Mouse (Mus musculus): ENCODE data around the gene Gpr183. TPM values are rescaled to one million over a fixed set of nuclear protein-coding genes. Genes with fewer than 3 reads are reported as not detected.

The Gpr183 gene
- polyA plus RNA-seq, 1 experiment from 2014 or later: 1.7 TPM

GRCm38 (mm10) chr14:122002224-122002623 lies 37.2 kb upstream of the Gpr183 start:
- peaks cover 6% of the 10 kb centered on the region; the same call in 1 of the 2 replicates for H3K4me1 ChIP-seq (ENCODE audit: control insufficient read depth, low read depth, low read length)
- H3K9me3 ChIP-seq (replicated peaks; ENCODE audit: control insufficient read depth, low read length): no peaks in the 10 kb centered on the region
- no peak overlapping the region for H3K9ac ChIP-seq (ENCODE audit: low read depth, low read length)
- H3K4me3 ChIP-seq (ENCODE audit: low read depth, low read length): no peak overlapping the region
- no peak overlapping the region for H3K27ac ChIP-seq (ENCODE audit: low read length)
- H3K27me3 ChIP-seq (ENCODE audit: control insufficient read depth, insufficient read depth, low read depth, low read length): no peaks in the 10 kb centered on the region
- H3K4me2 ChIP-seq (ENCODE audit: low read depth, low read length): no peak overlapping the region
- no peaks in the 10 kb centered on the region for H3K36me3 ChIP-seq (ENCODE audit: control insufficient read depth, insufficient read depth)
- WGBS (ENCODE audit: insufficient replicate concordance): 62% methylated on average over 7 of the region's 7 CpGs
- no peak for ATAC-seq (ENCODE audit: low read depth)

DNA sequence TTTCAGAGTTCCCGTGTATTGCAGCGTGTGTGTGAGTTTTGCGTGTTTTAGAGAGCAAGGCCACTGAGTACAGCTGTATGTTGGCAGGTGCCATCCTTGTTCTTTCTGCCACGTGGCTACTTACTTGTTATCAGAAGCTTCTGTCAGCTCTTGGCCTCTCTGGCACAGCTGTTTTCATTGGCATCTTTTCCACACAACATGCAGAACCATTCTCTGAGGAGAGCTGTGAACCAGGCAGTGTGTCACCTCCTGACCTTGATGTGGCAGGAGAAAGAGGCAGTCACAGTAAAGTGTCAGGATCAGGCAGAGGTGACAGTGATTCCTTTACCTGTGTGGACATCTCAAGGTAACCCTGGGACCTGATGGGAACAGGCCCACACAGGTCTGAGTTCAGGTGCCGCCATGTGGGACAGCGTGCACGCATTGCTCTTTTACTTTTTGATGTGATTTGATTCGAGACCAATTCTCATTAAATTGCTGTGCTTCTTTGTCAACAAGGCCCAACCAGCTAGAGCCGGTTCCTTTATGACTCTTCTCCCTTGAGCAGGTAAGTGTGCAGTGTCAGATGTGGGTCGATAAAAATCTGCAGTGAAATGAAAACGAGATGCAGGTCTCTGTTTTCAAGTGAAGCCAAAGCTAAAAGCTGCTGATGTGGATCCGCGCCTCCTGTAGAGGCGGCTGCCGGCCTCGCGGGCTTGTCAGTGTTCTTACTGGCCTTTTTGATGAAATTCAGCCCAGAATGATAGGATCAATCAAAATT lies 35.5 kb upstream of the Gpr183 start:
- 81% methylated on average over 17 of the region's 17 CpGs for WGBS (ENCODE audit: insufficient replicate concordance)
- no peak overlapping the region for H3K9ac ChIP-seq (ENCODE audit: low read depth, low read length)
- H3K4me3 ChIP-seq (ENCODE audit: low read depth, low read length): no peak overlapping the region
- no peak overlapping the region for H3K27ac ChIP-seq (ENCODE audit: low read length)
- H3K9me3 ChIP-seq (replicated peaks; ENCODE audit: control insufficient read depth, low read length): no peaks in the 10 kb centered on the region
- no peak overlapping the region for H3K4me2 ChIP-seq (ENCODE audit: low read depth, low read length)
- H3K4me1 ChIP-seq (ENCODE audit: control insufficient read depth, low read depth, low read length): peaks cover 6% of the 10 kb centered on the region; the same call in 1 of the 2 replicates
- H3K36me3 ChIP-seq (ENCODE audit: control insufficient read depth, insufficient read depth): no peaks in the 10 kb centered on the region
- no peaks in the 10 kb centered on the region for H3K27me3 ChIP-seq (ENCODE audit: control insufficient read depth, insufficient read depth, low read depth, low read length)
- ATAC-seq (ENCODE audit: low read depth): no peak

- 71% methylated on average over 8 of the region's 8 CpGs for WGBS (ENCODE audit: insufficient replicate concordance)
- no peaks in the 10 kb centered on the region for H3K27me3 ChIP-seq (ENCODE audit: control insufficient read depth, insufficient read depth, low read depth, low read length)
- H3K9ac ChIP-seq (ENCODE audit: low read depth, low read length): no peak overlapping the region
- H3K4me2 ChIP-seq (ENCODE audit: low read depth, low read length): no peak overlapping the region
- no peaks in the 10 kb centered on the region for H3K9me3 ChIP-seq (replicated peaks; ENCODE audit: control insufficient read depth, low read length)
- no peak overlapping the region for H3K4me3 ChIP-seq (ENCODE audit: low read depth, low read length)
- H3K27ac ChIP-seq (ENCODE audit: low read length): no peak overlapping the region
- ATAC-seq (ENCODE audit: low read depth): no peak
- H3K4me1 ChIP-seq (ENCODE audit: control insufficient read depth, low read depth, low read length): peaks cover 8% of the 10 kb centered on the region; the same call in 1 of the 2 replicates
- no peaks in the 10 kb centered on the region for H3K36me3 ChIP-seq (ENCODE audit: control insufficient read depth, insufficient read depth)
Observed at GRCm38 (mm10) chr14:121999455-121999854, 34.5 kb upstream of the Gpr183 start.

DNA sequence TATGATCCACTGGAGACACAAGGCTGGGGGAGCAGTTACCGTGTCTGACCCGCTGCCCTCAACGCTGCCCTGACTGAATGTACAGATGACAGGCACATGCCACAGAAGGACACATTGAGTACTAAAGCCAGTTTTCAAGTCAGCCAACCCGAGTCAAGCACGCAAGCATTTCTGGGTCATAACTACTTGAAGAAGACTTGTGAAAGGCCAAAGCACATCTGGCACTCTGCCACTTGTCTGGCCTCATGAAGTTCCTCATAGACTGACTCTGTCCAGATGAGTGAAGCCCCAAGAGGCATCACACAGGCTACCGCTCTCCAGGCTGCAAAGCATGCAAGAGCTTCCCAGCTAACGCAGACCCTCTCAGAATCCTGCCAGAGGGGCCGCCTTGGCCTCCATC lies 31.8 kb upstream of the Gpr183 start:
- no peaks in the 10 kb centered on the region for H3K27me3 ChIP-seq (ENCODE audit: control insufficient read depth, insufficient read depth, low read depth, low read length)
- 82% methylated on average over 8 of the region's 8 CpGs for WGBS (ENCODE audit: insufficient replicate concordance)
- no peak overlapping the region for H3K27ac ChIP-seq (ENCODE audit: low read length)
- no peaks in the 10 kb centered on the region for H3K36me3 ChIP-seq (ENCODE audit: control insufficient read depth, insufficient read depth)
- no peak overlapping the region for H3K4me3 ChIP-seq (ENCODE audit: low read depth, low read length)
- H3K4me1 ChIP-seq (ENCODE audit: control insufficient read depth, low read depth, low read length): peaks cover 3% of the 10 kb centered on the region; the same call in 1 of the 2 replicates
- no peaks in the 10 kb centered on the region for H3K9me3 ChIP-seq (replicated peaks; ENCODE audit: control insufficient read depth, low read length)
- no peak for ATAC-seq (ENCODE audit: low read depth)
- no peak overlapping the region for H3K9ac ChIP-seq (ENCODE audit: low read depth, low read length)
- no peak overlapping the region for H3K4me2 ChIP-seq (ENCODE audit: low read depth, low read length)

- H3K27ac ChIP-seq (ENCODE audit: low read length): no peak overlapping the region
- H3K4me3 ChIP-seq (ENCODE audit: low read depth, low read length): no peak overlapping the region
- peaks cover 4% of the 10 kb centered on the region; the same call in 1 of the 2 replicates for H3K4me1 ChIP-seq (ENCODE audit: control insufficient read depth, low read depth, low read length)
- 6% methylated on average over 1 of the region's 1 CpGs for WGBS (ENCODE audit: insufficient replicate concordance)
- no peak overlapping the region for H3K4me2 ChIP-seq (ENCODE audit: low read depth, low read length)
- H3K36me3 ChIP-seq (ENCODE audit: control insufficient read depth, insufficient read depth): no peaks in the 10 kb centered on the region
- no peaks in the 10 kb centered on the region for H3K9me3 ChIP-seq (replicated peaks; ENCODE audit: control insufficient read depth, low read length)
- no peaks in the 10 kb centered on the region for H3K27me3 ChIP-seq (ENCODE audit: control insufficient read depth, insufficient read depth, low read depth, low read length)
- no peak for ATAC-seq (ENCODE audit: low read depth)
- no peak overlapping the region for H3K9ac ChIP-seq (ENCODE audit: low read depth, low read length)
Observed at GRCm38 (mm10) chr14:121995557-121995870, 30.5 kb upstream of the Gpr183 start.

DNA sequence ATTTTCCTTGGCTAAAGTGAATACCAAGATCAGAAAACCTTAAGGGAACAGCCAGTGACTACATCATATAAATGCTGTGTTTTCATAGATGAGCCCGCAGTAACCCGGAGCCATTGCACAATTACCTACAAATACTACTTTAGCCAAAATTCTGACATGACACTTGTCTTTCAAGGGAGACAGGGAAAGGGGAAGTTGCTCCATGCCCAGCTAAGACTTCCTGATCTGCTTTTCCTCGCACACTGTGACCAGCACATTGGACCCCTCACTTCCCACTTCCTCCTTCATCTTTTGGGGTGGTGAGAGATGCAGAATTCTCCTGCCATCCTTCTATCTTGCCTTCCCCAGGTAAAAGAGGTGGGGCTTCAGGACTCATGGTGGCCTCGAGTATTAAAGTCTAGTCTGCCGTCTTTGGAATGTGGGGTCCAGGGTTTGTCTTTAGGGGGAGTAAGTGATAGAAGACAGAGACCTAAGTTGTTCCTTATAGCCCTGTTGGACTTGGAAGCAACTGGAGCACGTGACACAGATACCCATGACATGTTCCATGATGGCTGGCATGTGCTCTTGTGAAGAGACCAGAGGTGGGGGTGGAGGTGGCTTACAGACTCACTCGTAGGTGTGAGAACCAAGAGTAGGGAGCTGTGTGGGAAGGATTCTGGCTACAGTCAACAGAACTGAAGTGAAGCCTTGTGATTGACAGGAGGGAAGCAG lies 30.0 kb upstream of the Gpr183 start:
- no peaks in the 10 kb centered on the region for H3K9me3 ChIP-seq (replicated peaks; ENCODE audit: control insufficient read depth, low read length)
- no peak overlapping the region for H3K4me3 ChIP-seq (ENCODE audit: low read depth, low read length)
- peaks cover 4% of the 10 kb centered on the region; the same call in 1 of the 2 replicates for H3K4me1 ChIP-seq (ENCODE audit: control insufficient read depth, low read depth, low read length)
- no peak overlapping the region for H3K27ac ChIP-seq (ENCODE audit: low read length)
- no peak overlapping the region for H3K4me2 ChIP-seq (ENCODE audit: low read depth, low read length)
- 51% methylated on average over 7 of the region's 7 CpGs for WGBS (ENCODE audit: insufficient replicate concordance)
- no peak overlapping the region for H3K9ac ChIP-seq (ENCODE audit: low read depth, low read length)
- H3K36me3 ChIP-seq (ENCODE audit: control insufficient read depth, insufficient read depth): no peaks in the 10 kb centered on the region
- ATAC-seq (ENCODE audit: low read depth): no peak; the same call in 1 of the 2 replicates
- H3K27me3 ChIP-seq (ENCODE audit: control insufficient read depth, insufficient read depth, low read depth, low read length): no peaks in the 10 kb centered on the region

DNA sequence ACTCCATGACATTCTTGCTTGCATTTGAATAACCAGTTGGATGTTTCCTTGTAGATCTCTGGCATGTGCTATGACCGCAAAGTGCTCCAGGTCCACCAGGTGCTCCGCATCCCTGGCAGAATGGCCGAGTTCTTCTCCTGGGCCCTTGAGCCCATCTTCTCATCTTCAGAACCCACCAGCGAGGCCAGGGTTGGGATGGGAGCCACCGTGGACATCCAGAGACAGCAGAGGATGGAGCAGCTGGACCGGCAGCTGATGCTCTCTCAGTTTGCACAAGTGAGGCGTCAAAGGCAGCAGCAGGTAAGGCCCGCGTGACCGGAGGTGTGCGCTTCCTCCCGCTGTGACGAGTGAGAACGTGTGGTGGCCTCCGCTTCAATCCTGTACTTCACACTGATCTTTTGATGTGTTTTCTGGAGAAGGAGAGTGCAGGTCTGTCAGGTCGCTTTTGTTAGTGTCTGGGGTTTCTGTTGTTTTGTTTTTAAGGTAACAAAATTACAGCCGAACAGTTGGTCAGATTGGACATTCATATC lies 29.2 kb upstream of the Gpr183 start:
- 78% methylated on average over 17 of the region's 17 CpGs for WGBS (ENCODE audit: insufficient replicate concordance)
- Histone ChIP-seq H3K9ac (ENCODE audit: low read depth, low read length) (no peak overlapping the region), H3K4me1 (ENCODE audit: control insufficient read depth, low read depth, low read length) (peaks cover 4% of the 10 kb centered on the region; the same call in 1 of the 2 replicates), H3K9me3 (replicated peaks; ENCODE audit: control insufficient read depth, low read length) (no peaks in the 10 kb centered on the region), H3K36me3 (ENCODE audit: control insufficient read depth, insufficient read depth) (no peaks in the 10 kb centered on the region), H3K27ac (ENCODE audit: low read length) (no peak overlapping the region), H3K27me3 (ENCODE audit: control insufficient read depth, insufficient read depth, low read depth, low read length) (no peaks in the 10 kb centered on the region), H3K4me2 (ENCODE audit: low read depth, low read length) (no peak overlapping the region), H3K4me3 (ENCODE audit: low read depth, low read length) (no peak overlapping the region)
- ATAC-seq (ENCODE audit: low read depth): no peak

DNA sequence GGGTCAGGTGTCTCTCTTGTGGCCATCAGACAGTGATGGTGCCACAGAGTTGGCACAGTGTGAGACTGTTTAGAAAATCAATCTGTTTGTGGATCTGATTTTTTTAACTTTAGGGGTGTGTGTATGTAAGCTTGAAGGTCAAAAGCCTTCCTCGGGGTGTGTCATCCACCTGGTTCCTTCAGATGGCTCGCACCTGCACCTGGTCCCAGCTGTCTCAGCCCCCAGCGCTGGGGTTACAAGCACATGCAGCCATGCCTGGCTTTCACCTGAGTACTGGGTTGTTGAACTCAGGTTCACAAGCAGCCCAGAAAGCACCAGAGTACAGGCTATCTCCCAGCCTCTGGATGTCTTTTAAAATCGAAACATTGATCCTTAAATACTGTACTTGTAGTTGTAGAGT lies 28.6 kb upstream of the Gpr183 start:
- Histone ChIP-seq H3K9me3 (replicated peaks; ENCODE audit: control insufficient read depth, low read length) (no peaks in the 10 kb centered on the region), H3K27ac (ENCODE audit: low read length) (no peak overlapping the region), H3K27me3 (ENCODE audit: control insufficient read depth, insufficient read depth, low read depth, low read length) (no peaks in the 10 kb centered on the region), H3K9ac (ENCODE audit: low read depth, low read length) (no peak overlapping the region), H3K4me3 (ENCODE audit: low read depth, low read length) (no peak overlapping the region), H3K4me2 (ENCODE audit: low read depth, low read length) (no peak overlapping the region), H3K36me3 (ENCODE audit: control insufficient read depth, insufficient read depth) (no peaks in the 10 kb centered on the region), H3K4me1 (ENCODE audit: control insufficient read depth, low read depth, low read length) (peaks cover 4% of the 10 kb centered on the region; the same call in 1 of the 2 replicates)
- 75% methylated on average over 4 of the region's 4 CpGs for WGBS (ENCODE audit: insufficient replicate concordance)
- ATAC-seq (ENCODE audit: low read depth): no peak

All from liver, embryonic 16.5 days (tissue).